Mouse (Mus musculus) heart, postnatal 0 days (tissue): ENCODE measurements at regions not wholly inside any gene's neighbourhood (a gene's known extent, or its start where the extent isn't known, plus 50 kb on each side); places are given as distances from the start of the nearest gene placed in this dataset.

Experiments used
- ATAC-seq: fragments of 200-750 bp; cut with Nextera tagmentation; 2 replicates; pipeline ENCODE4 v1.8.0; 2017; ENCODE audit warnings: low read depth, moderate number of reproducible peaks, moderate library complexity; ENCODE audit not compliant: insufficient read depth
- DNase-seq: peaks from one replicate; pipeline ENCODE4 v3.0.0-alpha.2; 2016; ENCODE audit warnings: low spot score
- H3K27ac ChIP-seq: fragments of 300-500 bp; sonication (generic); 2 replicates; pipeline ENCODE4 v1.5.1; 2014; ENCODE audit warnings: low read depth, mild to moderate bottlenecking
- H3K27me3 ChIP-seq: fragments of 300-500 bp; sonication (generic); 2 replicates; pipeline ENCODE4 v1.6.1; 2014; ENCODE audit warnings: low read length, mixed read lengths; ENCODE audit not compliant: control insufficient read depth, insufficient read depth
- H3K36me3 ChIP-seq: fragments of 300-500 bp; sonication (generic); replicated peaks from 2 replicates; pipeline ENCODE4 v1.6.1; 2014; ENCODE audit warnings: low read length, mixed read lengths; ENCODE audit not compliant: control insufficient read depth, insufficient read depth
- H3K4me1 ChIP-seq: fragments of 300-500 bp; sonication (generic); 2 replicates; pipeline ENCODE4 v1.6.1; 2014; ENCODE audit warnings: antibody characterized with exemption; ENCODE audit not compliant: control insufficient read depth, insufficient read depth
- H3K4me2 ChIP-seq: fragments of 300-500 bp; sonication (generic); 2 replicates; pipeline ENCODE4 v1.6.1; 2014; ENCODE audit warnings: low read depth, mild to moderate bottlenecking, low read length, moderate library complexity
- H3K4me3 ChIP-seq: fragments of 300-500 bp; sonication (generic); 2 replicates; pipeline ENCODE4 v1.5.1; 2014; ENCODE audit warnings: low read depth, low read length
- H3K9ac ChIP-seq: fragments of 300-500 bp; sonication (generic); replicated peaks from 2 replicates; pipeline ENCODE4 v1.6.1; 2014; ENCODE audit warnings: low read depth, low read length, mixed read lengths
- H3K9me3 ChIP-seq: fragments of 300-500 bp; sonication (generic); replicated peaks from 2 replicates; pipeline ENCODE4 v1.6.1; 2016; ENCODE audit warnings: low read length; ENCODE audit not compliant: control insufficient read depth
- CTCF ChIP-seq: IDR thresholded peaks from 2 replicates; pipeline ENCODE4 v1.5.1; 2016; ENCODE audit warnings: antibody characterized with exemption, control low read depth, low read depth
- EP300 ChIP-seq: IDR thresholded peaks from 2 replicates; pipeline ENCODE4 v1.6.1; 2016; ENCODE audit warnings: antibody characterized with exemption, low read depth
- WGBS: fragments of 180-500 bp; shearing (Covaris S2); extraction: QIAGEN DNeasy Blood & Tissue Kit; methylation state at CpG from one replicate; pipeline ENCODE4 v1.1.7; 2014; 5-methylcytosine and 5-hydroxymethylcytosine counted together

DNA sequence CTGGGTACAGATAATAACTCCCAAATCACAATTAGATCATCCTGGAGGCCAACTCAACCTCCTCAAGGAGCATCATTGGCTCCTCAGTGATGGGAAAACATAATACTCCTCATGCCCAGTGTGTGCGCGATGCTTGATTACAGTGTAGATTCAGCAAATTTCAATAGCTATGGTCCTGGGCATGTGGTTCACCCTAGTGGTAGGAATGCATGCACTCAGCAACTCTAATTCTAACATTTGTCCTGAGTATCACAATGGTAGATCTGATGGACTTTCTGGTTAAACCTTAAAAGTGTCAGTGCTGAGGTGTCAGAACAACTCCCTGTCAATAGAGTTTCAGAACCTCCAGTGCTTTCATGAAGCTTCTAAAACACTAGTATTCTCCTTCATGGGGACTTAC lies 442.0 kb downstream of the Hsfy2 start:
- DNase-seq = no peak
- H3K4me2 ChIP-seq = no peak overlapping the region
- no peaks in the 10 kb centered on the region for H3K36me3 ChIP-seq
- no peak for ATAC-seq
- no peaks in the 10 kb centered on the region for H3K4me1 ChIP-seq
- WGBS = 97% methylated on average over 2 of the region's 2 CpGs
- H3K4me3 ChIP-seq = no peak overlapping the region
- no peak for TF ChIP-seq EP300
- TF ChIP-seq CTCF = 0 out of 2 replicates have a peak, but pooled peaks have one; percentile 13
- H3K9me3 ChIP-seq = no peaks in the 10 kb centered on the region
- no peak overlapping the region for H3K27ac ChIP-seq
- no peak overlapping the region for H3K9ac ChIP-seq
- no peaks in the 10 kb centered on the region for H3K27me3 ChIP-seq

DNA sequence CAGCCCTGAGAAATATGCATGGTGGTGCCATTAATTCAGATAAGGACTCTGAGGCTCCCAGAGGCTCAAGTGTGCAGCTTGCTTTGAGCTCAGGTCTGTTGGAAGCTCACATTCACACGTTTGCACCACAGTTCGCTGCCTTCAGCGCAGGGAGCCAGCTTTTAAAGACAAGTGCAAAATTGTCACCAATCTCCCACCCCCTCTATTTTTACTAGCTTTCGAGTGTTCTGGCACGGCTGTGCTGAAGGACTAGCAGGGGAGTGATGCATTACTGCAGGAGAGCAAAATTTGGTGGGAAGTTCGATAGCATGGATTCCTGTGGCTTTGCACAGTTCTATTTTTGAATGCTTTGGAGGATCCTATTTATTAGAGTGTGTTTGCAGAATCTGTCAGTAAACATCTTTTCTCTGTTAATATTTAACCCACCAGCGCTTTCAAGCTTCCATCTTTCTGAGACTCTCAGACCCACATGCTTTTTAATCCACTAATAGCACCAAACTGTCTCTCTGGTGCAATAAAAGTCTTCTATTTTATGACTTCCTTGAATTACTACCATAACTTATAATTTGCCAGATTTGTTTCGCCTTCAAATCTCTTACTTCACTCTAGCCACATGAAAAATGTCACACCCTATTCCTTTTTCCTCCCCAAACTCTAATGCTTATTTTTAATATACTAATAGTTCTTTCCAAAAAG lies 453.6 kb downstream of the Hsfy2 start:
- no peak overlapping the region for H3K4me3 ChIP-seq
- no peaks in the 10 kb centered on the region for H3K4me1 ChIP-seq
- H3K27ac ChIP-seq = no peak overlapping the region
- no peak overlapping the region for H3K9ac ChIP-seq
- ATAC-seq (no peak), DNase-seq (no peak)
- H3K27me3 ChIP-seq = no peaks in the 10 kb centered on the region
- TF ChIP-seq CTCF (no peak), EP300 (no peak)
- H3K4me2 ChIP-seq = no peak overlapping the region
- WGBS = 41% methylated on average over 8 of the region's 8 CpGs
- H3K9me3 ChIP-seq = no peaks in the 10 kb centered on the region
- no peaks in the 10 kb centered on the region for H3K36me3 ChIP-seq

DNA sequence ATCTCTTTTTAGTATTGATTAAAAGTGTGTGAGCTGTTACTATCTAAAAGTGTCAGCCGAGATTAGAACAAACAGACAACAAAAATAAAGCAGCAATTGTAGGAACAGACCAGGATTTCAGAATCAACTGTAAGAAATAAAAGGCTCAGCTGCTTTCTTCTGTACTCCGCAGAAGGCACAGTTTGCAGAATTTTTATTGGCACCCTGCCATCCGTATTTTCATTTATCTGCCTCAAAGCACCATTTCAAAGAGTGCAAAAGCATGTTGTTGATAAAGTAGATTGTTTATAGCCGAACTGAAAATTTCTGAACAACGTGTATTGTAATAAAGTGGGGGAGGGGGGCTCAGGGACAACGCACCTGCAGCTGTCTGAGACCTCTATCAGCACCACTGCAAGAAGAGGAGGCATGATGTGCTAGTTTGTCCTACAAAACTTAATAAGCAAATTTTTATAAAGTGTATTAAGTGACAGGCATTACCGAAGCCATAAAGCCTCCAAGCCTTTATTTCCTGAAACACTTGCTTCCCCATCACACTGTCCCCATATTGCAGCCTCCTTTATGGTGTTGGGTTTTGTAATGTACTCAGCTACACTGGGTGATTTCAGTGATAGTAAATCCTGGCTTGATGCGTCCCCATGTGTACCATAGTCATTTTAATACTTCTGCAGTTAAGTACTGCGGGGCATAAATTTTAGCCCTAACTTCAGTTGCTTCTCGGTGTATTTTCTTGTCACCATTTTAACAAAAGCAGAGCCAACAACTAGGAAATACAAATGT lies 457.8 kb downstream of the Hsfy2 start:
- no peaks in the 10 kb centered on the region for H3K9me3 ChIP-seq
- H3K27me3 ChIP-seq = no peaks in the 10 kb centered on the region
- H3K36me3 ChIP-seq = no peaks in the 10 kb centered on the region
- H3K4me3 ChIP-seq = no peak overlapping the region
- H3K4me2 ChIP-seq = no peak overlapping the region
- H3K27ac ChIP-seq = no peak overlapping the region
- no peaks in the 10 kb centered on the region for H3K4me1 ChIP-seq
- WGBS = 61% methylated on average over 10 of the region's 10 CpGs
- no peak overlapping the region for H3K9ac ChIP-seq
- ATAC-seq = no peak
- TF ChIP-seq CTCF (no peak), EP300 (no peak)
- no peak for DNase-seq

DNA sequence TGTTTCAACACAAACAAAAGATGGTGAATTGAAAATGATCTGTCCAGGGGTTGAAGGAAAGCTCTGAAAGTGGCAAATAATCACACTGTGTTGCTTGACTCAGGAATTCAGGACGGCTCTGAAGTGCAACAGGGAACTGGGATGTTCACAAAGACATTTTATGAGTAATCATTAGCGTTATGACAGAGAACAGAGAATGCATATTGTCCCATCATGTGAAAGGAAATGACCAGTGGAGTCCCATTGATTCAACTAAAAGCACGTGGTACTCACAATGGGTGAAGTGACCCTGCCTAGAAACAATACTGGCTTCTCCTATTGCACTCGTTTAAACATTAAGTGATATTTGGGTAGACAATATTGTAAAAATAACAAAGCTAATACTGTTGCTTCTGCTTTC lies 466.1 kb downstream of the Hsfy2 start:
- ATAC-seq = no peak
- no peaks in the 10 kb centered on the region for H3K36me3 ChIP-seq
- DNase-seq = no peak
- H3K4me3 ChIP-seq = no peak overlapping the region
- 58% methylated on average over 4 of the region's 4 CpGs for WGBS
- H3K4me1 ChIP-seq = no peaks in the 10 kb centered on the region
- TF ChIP-seq CTCF (no peak), EP300 (no peak)
- H3K27ac ChIP-seq = no peak overlapping the region
- H3K4me2 ChIP-seq = no peak overlapping the region
- H3K9me3 ChIP-seq = no peaks in the 10 kb centered on the region
- no peak overlapping the region for H3K9ac ChIP-seq
- H3K27me3 ChIP-seq = no peaks in the 10 kb centered on the region

DNA sequence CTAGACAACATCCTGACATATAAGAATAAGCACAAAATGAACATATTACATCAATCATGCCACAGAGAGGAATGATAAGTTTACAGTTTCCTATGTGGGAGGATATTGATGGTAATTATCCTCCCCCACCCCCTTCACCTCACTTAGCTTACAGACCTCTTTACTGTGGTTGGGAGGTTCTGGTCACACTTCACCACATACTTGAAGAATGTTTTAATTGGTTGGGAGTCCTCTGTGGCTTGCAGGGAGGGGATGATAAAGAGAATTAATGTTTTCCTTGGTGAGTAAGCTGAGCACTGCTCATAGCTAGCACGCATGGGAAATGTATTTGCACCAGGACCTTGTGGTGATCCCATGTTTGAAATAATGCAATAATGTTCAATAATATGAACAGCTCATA lies 468.5 kb downstream of the Hsfy2 start:
- WGBS = 53% methylated on average over 1 of the region's 1 CpGs
- TF ChIP-seq EP300 (no peak), CTCF (no peak)
- H3K4me2 ChIP-seq = no peak overlapping the region
- no peaks in the 10 kb centered on the region for H3K4me1 ChIP-seq
- H3K9ac ChIP-seq = no peak overlapping the region
- no peaks in the 10 kb centered on the region for H3K36me3 ChIP-seq
- no peak for ATAC-seq
- DNase-seq = no peak
- no peaks in the 10 kb centered on the region for H3K27me3 ChIP-seq
- no peak overlapping the region for H3K27ac ChIP-seq
- no peaks in the 10 kb centered on the region for H3K9me3 ChIP-seq
- H3K4me3 ChIP-seq = no peak overlapping the region

DNA sequence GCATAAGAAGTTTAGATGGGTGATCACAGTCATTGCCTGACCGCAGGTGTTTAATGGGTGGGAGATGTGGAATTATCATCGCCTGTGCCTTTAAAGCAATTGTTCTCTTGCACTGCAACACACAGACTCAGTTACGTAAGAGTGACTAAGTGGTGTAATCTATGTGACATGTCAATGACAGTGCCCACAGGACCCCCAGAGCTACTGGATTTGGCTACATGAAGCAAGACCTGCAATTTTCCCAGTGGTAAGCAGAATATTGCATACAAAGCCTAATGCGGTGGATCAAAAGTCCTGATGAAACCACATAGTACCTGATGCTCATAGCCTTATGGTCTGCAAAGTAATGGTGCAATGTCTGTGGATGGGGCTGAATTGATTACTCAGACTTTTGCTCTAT lies 469.2 kb downstream of the Hsfy2 start:
- DNase-seq = no peak
- no peak overlapping the region for H3K4me2 ChIP-seq
- no peak overlapping the region for H3K4me3 ChIP-seq
- H3K4me1 ChIP-seq = no peaks in the 10 kb centered on the region
- no peak for ATAC-seq
- no peaks in the 10 kb centered on the region for H3K9me3 ChIP-seq
- no peaks in the 10 kb centered on the region for H3K27me3 ChIP-seq
- no peak overlapping the region for H3K27ac ChIP-seq
- no peak overlapping the region for H3K9ac ChIP-seq
- no peaks in the 10 kb centered on the region for H3K36me3 ChIP-seq
- 76% methylated on average over 4 of the region's 4 CpGs for WGBS
- TF ChIP-seq EP300 (no peak), CTCF (no peak)
